Mouse (Mus musculus) layer of hippocampus, postnatal 25 days (tissue): ENCODE data around the gene 2410004P03Rik. TPM values are rescaled to one million over a fixed set of nuclear protein-coding genes. Genes with fewer than 3 reads are reported as not detected.

Experiments
- total RNA-seq, 2 experiments: library from RNA; stranded (reverse); gene quantifications; 2 replicates each; pipeline ENCODE4 v1.2.3; 2021

Gene 2410004P03Rik
- total RNA-seq, 2 experiments from 2014 or later, result 1.3 to 1.4 TPM

Other genes with a start within 250 kb of the 2410004P03Rik start
- gene Greb1, start 210.8 kb downstream of the 2410004P03Rik start, total RNA-seq, result under 1 TPM; 0.85 to 0.91 TPM
- gene E2f6, start 200.8 kb downstream of the 2410004P03Rik start, total RNA-seq, result 10 to 100 TPM; 29.7 TPM
- gene Rock2, start 116.8 kb downstream of the 2410004P03Rik start, total RNA-seq, result 100 to 1,000 TPM; 120 to 134 TPM
- 1 to 10 TPM in 1 of 2 experiments, under 1 TPM in 1; 0.49 to 1.0 TPM for gene Pqlc3, start 11.3 kb downstream of the 2410004P03Rik start, total RNA-seq
- gene Kcnf1, start 165.2 kb upstream of the 2410004P03Rik start, total RNA-seq, result 10 to 100 TPM; 35.5 to 42.1 TPM